Mouse (Mus musculus): Measurements from ENCODE around the gene Susd2.

DNA sequence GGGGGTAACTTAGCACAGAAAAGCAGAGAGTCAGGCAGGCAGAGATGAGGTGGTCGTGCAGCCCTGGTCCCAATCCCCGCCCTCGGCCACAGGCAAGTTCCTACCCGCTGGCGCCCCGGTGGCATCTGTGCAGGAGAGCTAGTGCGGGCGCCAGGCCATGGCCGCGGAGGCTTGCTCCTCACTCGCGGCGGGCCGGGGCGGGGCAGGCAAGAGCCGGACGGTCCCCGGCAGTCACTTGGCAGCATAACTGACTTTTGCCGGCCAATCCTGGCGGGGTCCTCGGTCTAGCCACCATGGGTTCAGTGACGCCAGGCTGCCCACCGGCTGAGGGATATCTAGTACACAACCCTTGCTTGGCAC, 24.1 kb upstream of the Susd2 start:
- peak; percentile 16; the same call in 1 of the 2 replicates for TF ChIP-seq POLR2A (IDR thresholded peaks at IDR 0.05; ENCODE audit: low read depth, low read length)
- no peak for TF ChIP-seq CTCF (IDR thresholded peaks at IDR 0.05; ENCODE audit: extremely low read depth, insufficient read length, insufficient replicate concordance, low read depth, low read length)
